Mouse (Mus musculus) ES-E14 (cell line): ENCODE measurements around the gene Pdcl.

Experiments used
- CHD2 ChIP-seq: IDR thresholded peaks from 2 replicates; pipeline ENCODE4 v1.6.1; 2014; ENCODE audit warnings: mild to moderate bottlenecking, low read depth, low read length, inconsistent platforms
- HCFC1 ChIP-seq: IDR thresholded peaks from 2 replicates; pipeline ENCODE4 v1.6.1; 2012; ENCODE audit warnings: low read length, inconsistent platforms, borderline replicate concordance; ENCODE audit not compliant: insufficient read depth
- MAFK ChIP-seq: IDR thresholded peaks from 2 replicates; pipeline ENCODE4 v1.6.1; 2014; ENCODE audit warnings: mild to moderate bottlenecking, low read depth, low read length, inconsistent platforms; ENCODE audit not compliant: insufficient read depth
- ZC3H11A ChIP-seq: IDR thresholded peaks from 2 replicates; pipeline ENCODE4 v1.6.1; 2012; ENCODE audit warnings: low read depth, mild to moderate bottlenecking, inconsistent platforms, low read length, borderline replicate concordance
- ZNF384 ChIP-seq: IDR thresholded peaks from 2 replicates; pipeline ENCODE4 v1.6.1; 2012; ENCODE audit warnings: low read depth, low read length, inconsistent platforms

DNA sequence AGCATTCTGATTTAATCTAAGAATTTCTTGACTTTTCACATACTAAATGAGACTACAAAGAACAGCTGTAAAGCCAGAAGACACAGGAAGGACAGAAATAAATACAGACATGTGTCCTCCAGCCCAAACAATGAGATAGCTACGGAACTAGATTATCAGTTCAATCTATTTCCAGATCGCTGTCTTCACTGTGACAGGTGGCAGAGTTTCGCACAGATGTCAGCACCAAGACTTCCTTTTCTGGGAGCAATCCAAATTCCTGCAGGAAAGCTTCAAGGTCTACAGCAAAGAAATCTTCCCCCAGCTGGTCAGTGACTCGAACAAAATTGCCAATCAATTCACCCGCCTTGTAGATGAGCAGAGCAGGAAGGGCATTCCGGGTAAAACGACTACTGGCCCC, 7.5 kb downstream of the Pdcl start:
- TF ChIP-seq HCFC1, result no peak
- no peak for TF ChIP-seq ZC3H11A
- no peak for TF ChIP-seq ZNF384
- no peak for TF ChIP-seq MAFK
- TF ChIP-seq CHD2, result no peak
